Mouse (Mus musculus) midbrain, postnatal 0 days (tissue): ENCODE measurements around the gene Fis1. TPM values are rescaled to one million over a fixed set of nuclear protein-coding genes. Genes with fewer than 3 reads are reported as not detected.

Experiments used
- ATAC-seq: fragments of 200-750 bp; cut with Nextera tagmentation; 2 replicates; pipeline ENCODE4 v1.8.0; 2017; ENCODE audit warnings: moderate number of reproducible peaks, mild to moderate bottlenecking, moderate TSS enrichment, moderate library complexity; ENCODE audit not compliant: low FRiP score
- DNase-seq: peaks from one replicate; pipeline ENCODE4 v3.0.0-alpha.2; 2015; ENCODE audit warnings: low spot score
- H3K27ac ChIP-seq: fragments of 300-500 bp; sonication (generic); 2 replicates; pipeline ENCODE4 v1.5.1; 2014; ENCODE audit warnings: low read depth, mild to moderate bottlenecking, low read length, mixed read lengths
- H3K27me3 ChIP-seq: fragments of 300-500 bp; sonication (generic); 2 replicates; pipeline ENCODE4 v1.6.1; 2014; ENCODE audit warnings: low read length, control low read depth, mixed read lengths; ENCODE audit not compliant: insufficient read depth
- H3K36me3 ChIP-seq: fragments of 300-500 bp; sonication (generic); 2 replicates; pipeline ENCODE4 v1.6.1; 2014; ENCODE audit warnings: low read length, control low read depth, mixed read lengths; ENCODE audit not compliant: insufficient read depth
- H3K4me1 ChIP-seq: fragments of 300-500 bp; sonication (generic); 2 replicates; pipeline ENCODE4 v1.6.1; 2014; ENCODE audit warnings: mild to moderate bottlenecking, control low read depth, antibody characterized with exemption, low read length, mixed read lengths; ENCODE audit not compliant: insufficient read depth
- H3K4me2 ChIP-seq: fragments of 300-500 bp; sonication (generic); 2 replicates; pipeline ENCODE4 v1.6.1; 2014; ENCODE audit warnings: low read depth, mild to moderate bottlenecking, low read length, mixed read lengths; ENCODE audit not compliant: poor library complexity, severe bottlenecking
- H3K4me3 ChIP-seq: fragments of 300-500 bp; sonication (generic); 2 replicates; pipeline ENCODE4 v1.5.1; 2014; ENCODE audit warnings: low read depth, mild to moderate bottlenecking, low read length, moderate library complexity
- H3K9ac ChIP-seq: fragments of 300-500 bp; sonication (generic); replicated peaks from 2 replicates; pipeline ENCODE4 v1.6.1; 2014; ENCODE audit warnings: mild to moderate bottlenecking, low read length, moderate library complexity, mixed read lengths; ENCODE audit not compliant: poor library complexity, severe bottlenecking
- H3K9me3 ChIP-seq: fragments of 300-500 bp; sonication (generic); 2 replicates; pipeline ENCODE4 v1.6.1; 2016; ENCODE audit warnings: low read length, control low read depth
- CTCF ChIP-seq: IDR thresholded peaks from 2 replicates; pipeline ENCODE4 v1.5.1; 2016; ENCODE audit warnings: antibody characterized with exemption, mild to moderate bottlenecking
- WGBS: fragments of 180-500 bp; shearing (Covaris S2); extraction: QIAGEN DNeasy Blood & Tissue Kit; methylation state at CpG from one replicate; pipeline ENCODE4 v1.1.7; 2014; 5-methylcytosine and 5-hydroxymethylcytosine counted together
- polyA plus RNA-seq: library from polyadenylated mRNA; unstranded; fragments of >200 nt; fragmentation: Nextera tagmentation; extraction: Ambion mirVana; gene quantifications from 2 replicates; pipeline ENCODE4 v1.2.1, GENCODE M21; 2015
- total RNA-seq: library from RNA; depleted of rRNA; stranded (reverse); fragments of >200 nt; gene quantifications from 2 replicates; pipeline ENCODE4 v1.2.3, GENCODE M21; 2014

Fis1 gene
- total and polyA plus RNA-seq, 2 experiments from 2014 or later = 217 to 391 TPM

DNA sequence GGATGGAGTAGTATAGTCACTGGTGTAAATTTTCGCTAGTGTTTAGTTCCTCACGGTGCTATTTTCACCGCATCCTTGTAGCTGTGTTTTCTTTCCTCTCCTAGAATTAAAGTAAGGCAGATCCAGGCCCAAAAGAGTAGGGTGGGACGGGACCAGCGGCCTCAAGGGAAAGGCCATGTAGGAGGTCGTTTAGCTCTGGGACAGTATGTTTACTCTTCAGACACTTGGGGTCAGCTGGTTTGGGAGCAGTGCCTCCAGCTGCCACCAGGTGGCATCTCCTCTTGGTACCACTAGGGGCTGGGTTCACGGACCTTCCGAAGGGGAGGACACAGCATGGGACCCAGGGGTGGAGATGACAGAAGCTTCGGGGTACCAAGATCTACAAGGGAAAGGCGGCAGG is 9.4 kb downstream of the Fis1 start:
- TF ChIP-seq CTCF = peak; percentile 95
- Histone ChIP-seq H3K27ac (peak overlapping the region; percentile 92), H3K4me1 (0 out of 2 replicates have a peak, but pooled peaks cover 5% of the 10 kb centered on the region), H3K36me3 (peaks cover 26% of the 10 kb centered on the region), H3K4me2 (peak overlapping the region; percentile 62), H3K9ac (peak overlapping the region; percentile 79), H3K9me3 (no peaks in the 10 kb centered on the region), H3K27me3 (no peaks in the 10 kb centered on the region), H3K4me3 (peak overlapping the region; percentile 62)
- WGBS = 0% methylated on average over 10 of the region's 10 CpGs
- ATAC-seq (peak; percentile 73), DNase-seq (peak; percentile 83)

DNA sequence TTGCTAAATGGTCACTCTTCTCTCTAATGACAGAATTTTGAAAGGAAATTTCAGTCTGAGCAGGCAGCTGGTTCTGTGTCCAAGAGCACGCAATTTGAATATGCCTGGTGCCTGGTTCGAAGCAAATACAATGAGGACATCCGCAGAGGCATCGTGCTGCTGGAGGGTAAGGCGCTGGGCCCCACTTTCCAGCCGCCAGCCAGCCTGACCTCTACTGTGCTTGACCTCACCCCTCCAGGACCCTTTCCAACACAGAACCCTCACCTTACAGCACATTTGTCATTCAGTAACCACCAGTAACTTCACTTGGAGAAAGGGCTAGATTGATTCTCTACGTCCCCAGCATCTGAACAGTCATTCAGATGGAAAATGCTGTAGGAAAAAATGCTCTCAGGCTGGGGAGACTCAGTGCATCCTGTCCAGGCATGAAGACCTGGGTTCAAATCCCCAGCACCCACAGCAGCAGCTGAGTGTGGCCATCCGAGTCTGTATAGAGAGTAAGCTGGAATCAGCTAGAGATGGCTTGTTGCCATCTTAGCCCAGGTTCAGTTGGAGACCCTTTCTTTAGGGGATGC is 10.0 kb downstream of the Fis1 start:
- peak overlapping the region; percentile 62 for H3K4me2 ChIP-seq
- ATAC-seq (no peak), DNase-seq (no peak)
- no peak for TF ChIP-seq CTCF
- H3K4me3 ChIP-seq = peak overlapping the region; percentile 62
- H3K4me1 ChIP-seq = 0 out of 2 replicates have a peak, but pooled peaks cover 5% of the 10 kb centered on the region
- no peaks in the 10 kb centered on the region for H3K27me3 ChIP-seq
- H3K36me3 ChIP-seq = peaks cover 26% of the 10 kb centered on the region
- 73% methylated on average over 8 of the region's 8 CpGs for WGBS
- H3K9me3 ChIP-seq = no peaks in the 10 kb centered on the region
- H3K9ac ChIP-seq = peak overlapping the region; percentile 79; the same call in 1 of the 2 replicates
- peak overlapping the region; percentile 92 for H3K27ac ChIP-seq

DNA sequence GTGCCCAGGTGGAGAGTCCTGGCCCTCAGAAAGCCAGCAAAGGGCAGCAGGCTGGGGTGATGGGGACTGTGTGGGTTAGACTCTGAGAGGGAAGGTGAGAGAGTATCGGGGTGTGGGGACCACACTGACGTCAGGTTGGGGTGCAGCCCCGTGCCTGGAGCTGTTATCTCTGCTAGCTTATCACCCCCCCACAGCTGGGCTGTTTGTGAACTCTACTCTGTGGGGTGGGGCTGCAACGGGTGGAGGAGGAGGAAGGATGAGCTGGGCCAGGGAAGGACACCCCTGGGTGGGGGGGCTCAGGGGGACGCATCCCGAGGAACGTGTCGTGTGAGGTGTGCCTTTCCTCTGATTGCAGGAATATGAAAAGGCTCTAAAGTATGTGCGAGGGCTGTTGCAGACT is 12.1 kb downstream of the Fis1 start:
- Histone ChIP-seq H3K27ac (no peak overlapping the region), H3K36me3 (peaks cover 26% of the 10 kb centered on the region), H3K9ac (no peak overlapping the region), H3K4me3 (no peak overlapping the region), H3K9me3 (no peaks in the 10 kb centered on the region), H3K4me1 (0 out of 2 replicates have a peak, but pooled peaks cover 5% of the 10 kb centered on the region), H3K4me2 (no peak overlapping the region), H3K27me3 (no peaks in the 10 kb centered on the region)
- DNase-seq = no peak
- 94% methylated on average over 9 of the region's 9 CpGs for WGBS
- ATAC-seq = no peak
- no peak for TF ChIP-seq CTCF

DNA sequence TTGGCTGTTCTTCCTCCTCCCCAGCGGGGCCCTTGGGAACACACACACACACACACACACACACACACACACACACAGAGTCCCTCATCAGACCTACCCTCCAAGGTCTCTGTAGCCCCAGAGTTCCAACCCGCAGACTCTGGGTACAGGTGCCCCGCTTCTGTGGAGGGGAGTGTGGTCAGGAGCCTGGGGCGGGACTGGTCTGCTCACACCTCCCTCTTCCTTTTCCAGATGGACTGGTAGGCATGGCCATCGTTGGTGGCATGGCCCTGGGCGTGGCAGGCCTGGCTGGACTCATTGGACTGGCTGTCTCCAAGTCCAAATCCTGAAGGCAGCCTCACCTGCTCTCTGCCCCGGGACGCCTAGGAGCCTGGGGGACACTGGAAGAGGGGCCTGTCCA is 12.6 kb downstream of the Fis1 start:
- Histone ChIP-seq H3K27me3 (no peaks in the 10 kb centered on the region), H3K4me1 (0 out of 2 replicates have a peak, but pooled peaks cover 5% of the 10 kb centered on the region), H3K36me3 (peaks cover 26% of the 10 kb centered on the region), H3K27ac (no peak overlapping the region), H3K4me3 (no peak overlapping the region), H3K9ac (no peak overlapping the region), H3K4me2 (no peak overlapping the region), H3K9me3 (no peaks in the 10 kb centered on the region)
- TF ChIP-seq CTCF = no peak
- no peak for ATAC-seq
- 94% methylated on average over 7 of the region's 8 CpGs for WGBS
- no peak for DNase-seq

DNA sequence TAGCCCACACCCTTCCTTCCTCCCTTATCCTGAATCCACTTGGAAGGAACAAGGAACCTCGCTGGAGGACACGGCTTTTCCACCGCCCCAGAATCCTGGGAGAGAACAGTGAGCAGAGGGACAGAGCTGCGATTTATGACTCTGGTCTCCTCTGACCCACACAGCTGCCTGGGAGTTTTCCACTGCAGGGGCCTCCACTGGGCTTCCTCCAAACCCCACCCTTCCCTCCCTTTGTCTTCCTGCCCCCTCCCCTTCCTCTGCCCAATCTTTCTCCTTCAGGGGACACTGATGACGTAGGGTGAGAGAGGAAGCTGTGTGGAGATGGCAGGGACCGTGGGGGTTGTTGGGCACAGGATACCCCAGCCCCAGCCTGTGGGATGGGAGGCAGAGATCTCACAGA is 13.3 kb downstream of the Fis1 start, which contains the start of gene Cldn15:
Gene Cldn15, plus strand, starts transcription at position 286 of the 400 bp plus-strand sequence.
- 77% methylated on average over 6 of the region's 6 CpGs for WGBS
- H3K27me3 ChIP-seq = no peaks in the 10 kb centered on the region
- no peaks in the 10 kb centered on the region for H3K9me3 ChIP-seq
- no peak within 1 kb of the TSS for H3K9ac ChIP-seq
- no peak for DNase-seq
- TF ChIP-seq CTCF = no peak
- H3K4me2 ChIP-seq = no peak within 1 kb of the TSS
- H3K4me1 ChIP-seq = 0 out of 2 replicates have a peak, but pooled peaks cover 4% of the 10 kb centered on the region
- ATAC-seq = no peak
- no peak within 1 kb of the TSS for H3K27ac ChIP-seq
- H3K36me3 ChIP-seq = peaks cover 26% of the 10 kb centered on the region
- H3K4me3 ChIP-seq = no peak within 1 kb of the TSS

DNA sequence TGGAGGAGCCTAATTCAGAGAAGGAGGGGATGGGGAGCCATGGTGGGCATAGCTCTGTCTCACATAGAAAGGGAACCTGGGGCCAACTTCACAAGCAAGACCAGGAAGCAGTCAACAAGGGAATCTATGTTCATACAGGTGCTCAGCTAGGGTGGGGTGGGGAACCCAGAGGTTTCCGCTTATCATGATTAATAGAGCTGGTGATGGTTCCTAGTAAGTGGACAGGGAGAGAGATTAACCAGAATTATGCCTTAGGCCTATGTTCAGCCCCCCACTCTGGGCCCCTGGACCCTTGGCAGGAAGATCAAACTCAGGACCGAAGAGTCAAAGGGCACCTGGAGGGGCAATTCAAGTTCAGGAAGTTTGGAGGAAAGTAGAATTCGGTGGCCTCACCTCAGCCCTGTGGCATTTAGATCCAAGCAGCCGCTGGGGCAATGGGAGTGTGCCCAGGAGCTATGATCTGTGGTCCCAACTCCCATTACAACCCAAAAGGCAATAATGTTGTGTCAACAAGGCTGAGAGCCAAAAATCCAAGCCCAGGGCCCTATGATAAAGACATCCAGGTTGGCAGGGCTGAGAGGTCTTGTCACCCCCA is 13.9 kb downstream of the Fis1 start:
- WGBS = 90% methylated on average over 4 of the region's 4 CpGs
- Histone ChIP-seq H3K4me3 (no peak overlapping the region), H3K27ac (no peak overlapping the region), H3K36me3 (peaks cover 26% of the 10 kb centered on the region), H3K4me1 (no peaks in the 10 kb centered on the region), H3K4me2 (no peak overlapping the region), H3K27me3 (no peaks in the 10 kb centered on the region), H3K9ac (no peak overlapping the region), H3K9me3 (no peaks in the 10 kb centered on the region)
- ATAC-seq (no peak), DNase-seq (no peak)
- TF ChIP-seq CTCF = no peak
